Mouse (Mus musculus): ENCODE results near the gene Stab2. TPM values are rescaled to one million over a fixed set of nuclear protein-coding genes. Genes with fewer than 3 reads are reported as not detected.

The Stab2 gene
- polyA plus RNA-seq, 1 experiment: 0.05 TPM

DNA sequence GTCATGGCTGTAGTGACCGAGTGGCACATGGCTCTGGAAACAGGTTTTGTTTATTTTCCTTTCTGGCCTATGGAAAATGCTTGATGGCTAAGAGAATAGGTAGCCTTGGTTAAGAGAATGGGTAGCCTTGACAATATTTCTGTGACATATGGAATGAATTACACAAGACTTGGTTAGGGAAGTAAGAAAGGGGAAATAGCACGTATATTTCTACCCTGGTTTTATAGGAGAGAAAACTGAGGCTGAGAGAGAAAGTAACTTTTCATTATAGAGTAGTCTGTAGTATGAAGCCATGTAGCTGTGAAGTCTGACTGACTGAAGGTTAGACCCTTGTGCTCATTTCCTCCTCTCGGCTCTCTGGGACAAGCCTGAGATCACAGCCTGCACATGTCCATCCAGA is 180.9 kb downstream of the Stab2 start:
- H3K79me2 ChIP-seq (ENCODE audit: control insufficient read depth, insufficient read depth): peaks cover 9% of the 10 kb centered on the region
- no peaks in the 10 kb centered on the region for H3K27me3 ChIP-seq (ENCODE audit: control insufficient read depth, insufficient read depth, insufficient read length)
- H3K36me3 ChIP-seq (ENCODE audit: control insufficient read depth, insufficient read depth): peaks cover 76% of the 10 kb centered on the region
- no peaks in the 10 kb centered on the region for H3K79me3 ChIP-seq (ENCODE audit: low read depth)
- no peak overlapping the region for H3ac ChIP-seq (ENCODE audit: control insufficient read depth, insufficient read length, low read depth)
- H3K4me3 ChIP-seq (ENCODE audit: insufficient read depth, poor library complexity, severe bottlenecking): no peak overlapping the region
- TF ChIP-seq MYOG (IDR thresholded peaks at IDR 0.05; ENCODE audit: control insufficient read depth, extremely low read depth, insufficient read length): no peak
- TF ChIP-seq CEBPB (IDR thresholded peaks at IDR 0.05; ENCODE audit: low read depth): no peak
- TF ChIP-seq FOSL1 (IDR thresholded peaks at IDR 0.05; ENCODE audit: insufficient read depth, low read length, poor library complexity, severe bottlenecking): no peak
- no peak for TF ChIP-seq MAX (IDR thresholded peaks at IDR 0.05)
- no peak for TF ChIP-seq MYOD1 (IDR thresholded peaks at IDR 0.05; ENCODE audit: control insufficient read depth, insufficient read length, low read depth)
- TF ChIP-seq CTCF (IDR thresholded peaks at IDR 0.05; ENCODE audit: control insufficient read depth, insufficient read depth, insufficient read length): no peak
- no peak for TF ChIP-seq USF1 (IDR thresholded peaks at IDR 0.05; ENCODE audit: low read depth)

DNA sequence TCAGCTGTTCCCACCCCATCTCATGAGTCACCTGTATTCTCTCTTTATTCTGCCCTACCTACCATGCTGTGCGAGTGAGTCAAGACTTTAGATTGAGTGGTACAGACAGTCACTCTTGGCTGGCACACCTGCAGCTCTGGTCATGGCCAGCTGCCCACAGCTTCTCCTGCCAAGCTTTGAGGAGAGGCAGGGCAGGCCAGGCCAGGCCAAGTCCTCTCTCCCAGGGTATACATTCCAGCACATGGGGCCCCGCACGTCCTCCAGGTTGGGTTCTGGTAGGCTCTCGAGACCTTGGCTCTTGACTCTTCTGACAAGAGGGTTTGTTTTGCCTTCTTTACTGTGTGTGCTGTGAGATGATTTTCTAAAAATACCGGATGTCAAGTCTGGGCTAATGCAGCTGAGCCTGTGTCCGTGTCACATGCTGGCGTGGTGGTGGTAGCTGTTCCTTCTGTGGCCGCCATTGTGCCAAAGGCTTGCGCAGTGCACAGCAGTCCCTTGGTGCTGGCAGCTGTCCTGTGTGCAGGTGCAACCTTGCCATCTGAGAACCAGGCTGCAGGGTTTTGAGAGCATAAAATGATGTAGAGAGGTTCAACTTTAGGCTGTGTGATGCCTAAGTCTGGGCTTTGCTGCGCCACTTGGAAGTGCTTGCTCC is 181.8 kb downstream of the Stab2 start:
- no peaks in the 10 kb centered on the region for H3K27me3 ChIP-seq (ENCODE audit: control insufficient read depth, insufficient read depth, insufficient read length)
- no peak overlapping the region for H3ac ChIP-seq (ENCODE audit: control insufficient read depth, insufficient read length, low read depth)
- H3K79me2 ChIP-seq (ENCODE audit: control insufficient read depth, insufficient read depth): peaks cover 9% of the 10 kb centered on the region
- no peak overlapping the region for H3K4me3 ChIP-seq (ENCODE audit: insufficient read depth, poor library complexity, severe bottlenecking)
- no peaks in the 10 kb centered on the region for H3K79me3 ChIP-seq (ENCODE audit: low read depth)
- no peak for TF ChIP-seq FOSL1 (IDR thresholded peaks at IDR 0.05; ENCODE audit: insufficient read depth, low read length, poor library complexity, severe bottlenecking)
- no peak for TF ChIP-seq MYOD1 (IDR thresholded peaks at IDR 0.05; ENCODE audit: control insufficient read depth, insufficient read length, low read depth)
- TF ChIP-seq MYOG (IDR thresholded peaks at IDR 0.05; ENCODE audit: control insufficient read depth, extremely low read depth, insufficient read length): no peak
- TF ChIP-seq CTCF (IDR thresholded peaks at IDR 0.05; ENCODE audit: control insufficient read depth, insufficient read depth, insufficient read length): no peak
- peaks cover 73% of the 10 kb centered on the region for H3K36me3 ChIP-seq (ENCODE audit: control insufficient read depth, insufficient read depth)

DNA sequence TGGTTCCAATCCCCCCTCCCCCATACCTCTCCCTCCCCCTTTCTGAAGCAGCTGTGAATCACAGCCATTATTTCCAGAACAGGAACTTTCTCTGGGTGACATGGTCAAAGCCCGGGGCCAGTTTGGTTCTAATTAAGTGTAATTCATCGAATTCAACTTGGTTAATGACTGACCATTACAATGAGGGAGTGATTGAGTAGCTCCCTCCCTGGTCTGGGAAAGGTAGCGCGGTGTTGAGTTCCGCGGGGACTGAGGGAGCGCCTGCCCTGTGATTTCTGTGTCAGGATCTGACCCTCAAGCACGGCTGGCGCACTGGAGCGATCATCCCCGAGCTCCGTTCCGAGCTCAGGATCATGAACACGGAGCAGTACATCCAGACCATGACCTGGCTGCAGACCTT is 183.0 kb downstream of the Stab2 start:
- H3K4me3 ChIP-seq (ENCODE audit: insufficient read depth, poor library complexity, severe bottlenecking): no peak overlapping the region
- peaks cover 81% of the 10 kb centered on the region for H3K36me3 ChIP-seq (ENCODE audit: control insufficient read depth, insufficient read depth)
- H3ac ChIP-seq (ENCODE audit: control insufficient read depth, insufficient read length, low read depth): no peak overlapping the region
- no peaks in the 10 kb centered on the region for H3K79me3 ChIP-seq (ENCODE audit: low read depth)
- H3K27me3 ChIP-seq (ENCODE audit: control insufficient read depth, insufficient read depth, insufficient read length): no peaks in the 10 kb centered on the region
- peaks cover 9% of the 10 kb centered on the region for H3K79me2 ChIP-seq (ENCODE audit: control insufficient read depth, insufficient read depth)
- TF ChIP-seq MYOG (IDR thresholded peaks at IDR 0.05; ENCODE audit: control insufficient read depth, extremely low read depth, insufficient read length) (no peak), CTCF (IDR thresholded peaks at IDR 0.05; ENCODE audit: control insufficient read depth, insufficient read depth, insufficient read length) (no peak)

DNA sequence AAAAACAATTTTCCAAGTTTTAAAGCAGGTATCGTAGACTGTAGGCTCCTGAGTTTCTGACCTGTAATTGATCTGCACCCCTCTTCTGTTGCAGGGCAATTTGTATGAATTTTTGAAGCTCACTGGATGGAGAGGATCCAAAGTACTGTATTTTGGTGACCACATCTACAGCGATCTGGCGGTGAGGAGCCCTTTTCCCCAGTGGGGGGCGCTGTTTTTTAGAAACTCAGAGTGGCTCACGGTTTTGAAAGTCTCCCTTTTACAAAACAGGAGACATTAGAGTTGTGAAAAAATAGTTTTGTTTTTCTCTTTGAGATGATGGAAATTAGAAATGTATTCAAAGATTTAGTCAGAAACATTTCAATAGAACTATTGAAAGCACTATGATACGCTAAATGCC is 183.7 kb downstream of the Stab2 start:
- H3K36me3 ChIP-seq (ENCODE audit: control insufficient read depth, insufficient read depth): peaks cover 87% of the 10 kb centered on the region
- no peak for TF ChIP-seq USF1 (IDR thresholded peaks at IDR 0.05; ENCODE audit: low read depth)
- no peak for TF ChIP-seq MAX (IDR thresholded peaks at IDR 0.05)
- H3K79me3 ChIP-seq (ENCODE audit: low read depth): no peaks in the 10 kb centered on the region
- no peak overlapping the region for H3K4me3 ChIP-seq (ENCODE audit: insufficient read depth, poor library complexity, severe bottlenecking)
- H3K27me3 ChIP-seq (ENCODE audit: control insufficient read depth, insufficient read depth, insufficient read length): no peaks in the 10 kb centered on the region
- H3ac ChIP-seq (ENCODE audit: control insufficient read depth, insufficient read length, low read depth): no peak overlapping the region
- peaks cover 7% of the 10 kb centered on the region for H3K79me2 ChIP-seq (ENCODE audit: control insufficient read depth, insufficient read depth)

DNA sequence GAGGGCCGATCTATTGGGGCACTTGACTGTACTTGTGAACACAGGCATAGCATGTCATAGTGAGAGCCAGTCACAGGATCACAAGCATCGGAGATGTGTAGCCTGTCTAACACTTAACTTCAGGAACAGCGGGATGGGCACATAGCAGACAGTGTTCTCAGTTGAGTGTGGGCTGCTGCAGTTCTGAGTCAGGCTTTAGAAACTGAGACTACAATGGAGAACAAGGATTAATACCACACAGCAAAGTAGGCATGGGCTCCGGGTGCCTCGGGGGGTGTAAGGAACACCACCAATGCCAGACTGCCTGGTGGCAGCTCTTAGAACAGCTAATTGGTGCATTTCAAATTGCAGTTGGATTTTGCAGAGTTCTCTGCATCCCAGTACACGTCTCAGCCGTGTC is 186.8 kb downstream of the Stab2 start:
- Histone ChIP-seq H3K79me2 (ENCODE audit: control insufficient read depth, insufficient read depth) (no peaks in the 10 kb centered on the region), H3K79me3 (ENCODE audit: low read depth) (no peaks in the 10 kb centered on the region), H3K27me3 (ENCODE audit: control insufficient read depth, insufficient read depth, insufficient read length) (no peaks in the 10 kb centered on the region), H3K4me3 (ENCODE audit: insufficient read depth, poor library complexity, severe bottlenecking) (no peak overlapping the region), H3K36me3 (ENCODE audit: control insufficient read depth, insufficient read depth) (peaks cover 66% of the 10 kb centered on the region), H3ac (ENCODE audit: control insufficient read depth, insufficient read length, low read depth) (no peak overlapping the region)
- TF ChIP-seq FOSL1 (IDR thresholded peaks at IDR 0.05; ENCODE audit: insufficient read depth, low read length, poor library complexity, severe bottlenecking) (no peak), USF1 (IDR thresholded peaks at IDR 0.05; ENCODE audit: low read depth) (no peak), MYOG (IDR thresholded peaks at IDR 0.05; ENCODE audit: control insufficient read depth, extremely low read depth, insufficient read length) (no peak)

DNA sequence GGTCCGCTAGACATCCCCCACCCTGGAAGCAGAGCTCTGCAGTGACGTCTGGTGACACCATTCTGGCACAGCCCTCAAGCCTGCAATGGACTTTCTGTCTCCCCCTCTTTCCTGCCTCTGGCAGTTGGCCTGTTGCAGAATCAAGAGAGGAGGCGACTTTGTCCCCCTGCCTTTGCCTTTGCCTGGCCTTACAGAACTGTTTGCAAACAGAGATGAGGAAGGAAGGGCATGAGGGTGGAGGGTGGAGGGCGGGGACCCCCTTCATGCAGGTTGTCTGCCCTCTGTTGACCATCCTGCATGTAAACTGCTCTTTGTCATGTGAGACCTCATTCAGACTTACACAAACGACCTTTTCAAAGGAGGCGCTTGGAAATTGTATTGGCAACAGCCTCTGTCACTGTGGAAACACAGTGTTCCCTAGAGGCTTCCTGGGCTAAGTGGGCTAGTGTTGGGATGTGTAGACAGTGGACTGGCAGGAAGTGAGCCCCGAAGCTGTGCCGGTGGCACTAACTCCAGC is 188.1 kb downstream of the Stab2 start:
- H3ac ChIP-seq (ENCODE audit: control insufficient read depth, insufficient read length, low read depth): no peak overlapping the region
- no peaks in the 10 kb centered on the region for H3K79me2 ChIP-seq (ENCODE audit: control insufficient read depth, insufficient read depth)
- no peak for TF ChIP-seq CEBPB (IDR thresholded peaks at IDR 0.05; ENCODE audit: low read depth)
- no peak for TF ChIP-seq MAX (IDR thresholded peaks at IDR 0.05)
- TF ChIP-seq MYOD1 (IDR thresholded peaks at IDR 0.05; ENCODE audit: control insufficient read depth, insufficient read length, low read depth): no peak
- no peak for TF ChIP-seq FOSL1 (IDR thresholded peaks at IDR 0.05; ENCODE audit: insufficient read depth, low read length, poor library complexity, severe bottlenecking)
- TF ChIP-seq USF1 (IDR thresholded peaks at IDR 0.05; ENCODE audit: low read depth): no peak
- no peak for TF ChIP-seq CTCF (IDR thresholded peaks at IDR 0.05; ENCODE audit: control insufficient read depth, insufficient read depth, insufficient read length)
- no peak for TF ChIP-seq MYOG (IDR thresholded peaks at IDR 0.05; ENCODE audit: control insufficient read depth, extremely low read depth, insufficient read length)
- H3K79me3 ChIP-seq (ENCODE audit: low read depth): no peaks in the 10 kb centered on the region
- no peak overlapping the region for H3K4me3 ChIP-seq (ENCODE audit: insufficient read depth, poor library complexity, severe bottlenecking)
- peaks cover 62% of the 10 kb centered on the region for H3K36me3 ChIP-seq (ENCODE audit: control insufficient read depth, insufficient read depth)
- no peaks in the 10 kb centered on the region for H3K27me3 ChIP-seq (ENCODE audit: control insufficient read depth, insufficient read depth, insufficient read length)
